Mouse (Mus musculus) liver, embryonic 14.5 days (tissue): ENCODE measurements at regions not wholly inside any gene's neighbourhood (a gene's known extent, or its start where the extent isn't known, plus 50 kb on each side); places are given as distances from the start of the nearest gene placed in this dataset.

Source experiments
- ATAC-seq: fragments of 200-750 bp; cut with Nextera tagmentation; 2 replicates; pipeline ENCODE4 v1.8.0; 2017; ENCODE audit warnings: moderate number of reproducible peaks, mild to moderate bottlenecking, moderate library complexity; ENCODE audit not compliant: insufficient read depth
- DNase-seq, 3 experiments: peaks; one replicate each; pipeline ENCODE4 v3.0.0-alpha.2; 2012 to 2013; ENCODE audit warnings: low read depth in 3 of 3, low spot score in 3 of 3
- H3K27ac ChIP-seq: fragments of 300-500 bp; sonication (generic); 2 replicates; pipeline ENCODE4 v1.5.1; 2014; ENCODE audit warnings: moderate library complexity, mild to moderate bottlenecking, control low read depth, inconsistent platforms
- H3K27me3 ChIP-seq: fragments of 300-500 bp; sonication (generic); 2 replicates; pipeline ENCODE4 v1.6.1; 2014; ENCODE audit warnings: mild to moderate bottlenecking, low read length, moderate library complexity; ENCODE audit not compliant: control insufficient read depth, insufficient read depth
- H3K36me3 ChIP-seq: fragments of 300-500 bp; sonication (generic); replicated peaks from 2 replicates; pipeline ENCODE4 v1.6.1; 2014; ENCODE audit warnings: low read depth; ENCODE audit not compliant: control insufficient read depth, insufficient read depth
- H3K4me1 ChIP-seq, 2 experiments: fragments of 200-500 bp in 1 of 2; fragments of 300-500 bp in 1 of 2; sonication (generic) in 1 of 2; replicated peaks; 2 replicates each; pipeline ENCODE4 v1.6.1; 2012 to 2014; ENCODE audit warnings: antibody characterized with exemption in 1 of 2, inconsistent platforms in 1 of 2, low read length in 1 of 2; ENCODE audit not compliant: control insufficient read depth in 2 of 2, insufficient read depth in 2 of 2
- H3K4me2 ChIP-seq: fragments of 300-500 bp; sonication (generic); 2 replicates; pipeline ENCODE4 v1.6.1; 2014; ENCODE audit warnings: low read depth, mild to moderate bottlenecking, control low read depth, moderate library complexity
- H3K4me3 ChIP-seq, 2 experiments: fragments of 200-500 bp in 1 of 2; fragments of 300-500 bp in 1 of 2; sonication (generic) in 1 of 2; 2 replicates each; pipeline ENCODE4 v1.5.1; 2012 to 2014; ENCODE audit warnings: low read depth in 2 of 2, low read length in 2 of 2, mild to moderate bottlenecking in 2 of 2, control low read depth in 1 of 2, inconsistent platforms in 1 of 2, moderate library complexity in 1 of 2; ENCODE audit not compliant: insufficient read depth in 1 of 2
- H3K9ac ChIP-seq: fragments of 300-500 bp; sonication (generic); replicated peaks from 2 replicates; pipeline ENCODE4 v1.6.1; 2014; ENCODE audit warnings: mild to moderate bottlenecking, control low read depth, moderate library complexity
- H3K9me3 ChIP-seq: fragments of 300-500 bp; sonication (generic); 2 replicates; pipeline ENCODE4 v1.6.1; 2016; ENCODE audit warnings: low read length, mixed read lengths; ENCODE audit not compliant: control insufficient read depth
- CTCF ChIP-seq: IDR thresholded peaks from 2 replicates; pipeline ENCODE4 v1.5.1; 2016; ENCODE audit warnings: antibody characterized with exemption, low read depth, control low read depth
- EP300 ChIP-seq: IDR thresholded peaks from 2 replicates; pipeline ENCODE4 v1.6.1; 2016; ENCODE audit warnings: antibody characterized with exemption, low read depth
- WGBS: fragments of 180-500 bp; shearing (Covaris S2); extraction: QIAGEN DNeasy Blood & Tissue Kit; methylation state at CpG from one replicate; pipeline ENCODE4 v1.1.7; 2014; ENCODE audit not compliant: insufficient replicate concordance; 5-methylcytosine and 5-hydroxymethylcytosine counted together

- Histone ChIP-seq H3K27me3 (no peaks in the 10 kb centered on the region), H3K4me1 (peaks cover 0 to 2% of the 10 kb centered on the region in 2 experiments; a peak in 1 of 4 replicates), H3K4me2 (no peak overlapping the region), H3K9ac (no peak overlapping the region), H3K27ac (no peak overlapping the region), H3K36me3 (no peaks in the 10 kb centered on the region), H3K9me3 (no peaks in the 10 kb centered on the region), H3K4me3 (no peak overlapping the region)
- DNase-seq (no peak), ATAC-seq (no peak)
- WGBS, result 79% methylated on average over 6 of the region's 6 CpGs
- no peak for TF ChIP-seq EP300
- TF ChIP-seq CTCF, result no peak
These were observed 61.9 kb downstream of the Pdcl3 start for GRCm38 (mm10) chr1:39047316-39047715.

- Histone ChIP-seq H3K27me3 (no peaks in the 10 kb centered on the region), H3K27ac (no peak overlapping the region), H3K9ac (no peak overlapping the region), H3K4me2 (no peak overlapping the region), H3K36me3 (no peaks in the 10 kb centered on the region), H3K4me3 (no peak overlapping the region), H3K9me3 (no peaks in the 10 kb centered on the region), H3K4me1 (no peaks in the 10 kb centered on the region)
- no peak for ATAC-seq
- no peak for TF ChIP-seq CTCF
- no peak for TF ChIP-seq EP300
- 71% methylated on average over 6 of the region's 6 CpGs for WGBS
- no peak for DNase-seq
These were observed 71.9 kb downstream of the Pdcl3 start for GRCm38 (mm10) chr1:39057304-39057703.

- TF ChIP-seq CTCF (no peak), EP300 (no peak)
- Histone ChIP-seq H3K4me3 (no peak overlapping the region), H3K4me1 (peaks cover 0 to 4% of the 10 kb centered on the region in 2 experiments; a peak in 1 of 4 replicates), H3K27ac (no peak overlapping the region), H3K9me3 (no peaks in the 10 kb centered on the region), H3K4me2 (no peak overlapping the region), H3K27me3 (no peaks in the 10 kb centered on the region), H3K36me3 (no peaks in the 10 kb centered on the region), H3K9ac (no peak overlapping the region)
- WGBS, result 62% methylated on average over 6 of the region's 6 CpGs
- ATAC-seq (no peak), DNase-seq (no peak)
These were observed 77.1 kb downstream of the Pdcl3 start for GRCm38 (mm10) chr1:39062509-39062908.

DNA sequence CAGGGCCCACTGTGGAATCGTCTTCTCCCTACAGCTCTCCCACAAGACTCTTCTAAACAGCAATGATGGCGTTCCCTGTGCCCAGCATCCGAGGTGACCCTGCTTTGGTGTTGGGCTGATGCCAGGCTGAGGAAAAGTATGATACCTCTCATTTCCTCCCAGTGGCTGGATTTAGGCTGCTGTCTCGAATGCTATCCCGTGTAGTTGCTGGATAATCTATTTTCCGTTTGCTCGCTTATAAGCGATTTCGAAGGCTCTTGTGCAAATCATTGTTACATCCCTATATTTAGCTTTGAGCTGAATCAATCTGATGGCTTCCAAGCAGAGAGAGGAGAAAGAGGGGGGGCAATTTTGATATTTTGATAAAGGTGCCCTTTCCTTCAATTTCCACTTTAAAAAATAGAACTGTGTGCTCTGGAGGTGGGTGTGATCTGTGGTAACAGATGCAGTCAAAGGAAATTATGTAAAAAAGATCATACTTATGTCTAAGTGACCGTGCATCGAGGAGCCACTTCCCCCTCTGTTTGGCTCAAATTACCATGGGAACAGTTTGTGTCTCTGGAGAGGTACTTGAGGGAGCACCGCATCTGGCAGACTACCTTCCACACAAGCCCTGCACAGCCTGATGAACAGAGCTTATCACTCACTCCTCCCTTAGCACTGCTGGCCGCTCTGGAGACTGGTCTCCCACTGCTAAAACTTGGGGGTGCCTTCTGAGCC, 78.4 kb downstream of the Pdcl3 start:
- no peak for TF ChIP-seq CTCF
- TF ChIP-seq EP300, result no peak
- ATAC-seq (no peak), DNase-seq (no peak)
- no peaks in the 10 kb centered on the region for H3K27me3 ChIP-seq
- H3K36me3 ChIP-seq, result no peaks in the 10 kb centered on the region
- no peak overlapping the region for H3K27ac ChIP-seq
- H3K9me3 ChIP-seq, result no peaks in the 10 kb centered on the region
- H3K4me1 ChIP-seq, result peaks cover 0 to 6% of the 10 kb centered on the region in 2 experiments; a peak in 1 of 4 replicates
- H3K4me2 ChIP-seq, result no peak overlapping the region
- WGBS, result 56% methylated on average over 13 of the region's 13 CpGs
- H3K9ac ChIP-seq, result no peak overlapping the region
- no peak overlapping the region for H3K4me3 ChIP-seq

DNA sequence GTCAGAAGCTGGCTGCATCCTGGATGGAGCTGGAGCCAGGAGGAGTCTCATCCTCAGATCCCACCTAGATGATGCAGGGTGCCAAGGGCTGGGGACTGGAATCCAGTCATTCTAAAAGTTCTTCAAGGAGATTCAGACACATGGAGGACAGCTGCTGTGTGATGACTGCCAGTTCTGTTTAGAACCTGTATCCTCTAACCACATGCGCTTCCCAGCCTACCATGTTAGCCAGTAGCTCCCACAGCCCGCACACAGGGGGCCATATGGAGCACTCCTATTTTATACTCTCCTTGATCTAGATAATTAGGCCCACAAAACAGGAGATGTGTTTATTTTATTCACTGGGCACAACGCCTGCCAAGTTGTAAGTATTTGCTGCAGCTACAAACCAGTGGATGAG, 79.4 kb downstream of the Pdcl3 start:
- no peak overlapping the region for H3K4me2 ChIP-seq
- H3K4me1 ChIP-seq, result peaks cover 0 to 11% of the 10 kb centered on the region in 2 experiments; a peak in 1 of 4 replicates
- ATAC-seq (no peak), DNase-seq (no peak)
- H3K36me3 ChIP-seq, result no peaks in the 10 kb centered on the region
- TF ChIP-seq EP300, result no peak
- no peak for TF ChIP-seq CTCF
- H3K27me3 ChIP-seq, result no peaks in the 10 kb centered on the region
- no peak overlapping the region for H3K9ac ChIP-seq
- no peaks in the 10 kb centered on the region for H3K9me3 ChIP-seq
- no peak overlapping the region for H3K4me3 ChIP-seq
- no peak overlapping the region for H3K27ac ChIP-seq
- 61% methylated on average over 3 of the region's 3 CpGs for WGBS
